Mouse (Mus musculus): ENCODE results near the gene Hist1h2bc.

GRCm38 (mm10) chr13:23697491-23698299 is 13.7 kb downstream of the Hist1h2bc start:
- peak; percentile 91 for TF ChIP-seq CTCF (IDR thresholded peaks at IDR 0.05; ENCODE audit: low read depth)
- TF ChIP-seq EP300 (IDR thresholded peaks at IDR 0.05; ENCODE audit: low read depth): peak; percentile 20; the same call in 1 of the 2 replicates

All from liver, postnatal 0 days (tissue).